Mouse (Mus musculus): Measurements from ENCODE around the gene Spata9. TPM values are rescaled to one million over a fixed set of nuclear protein-coding genes. Genes with fewer than 3 reads are reported as not detected.

Gene Spata9
- polyA plus RNA-seq, 1 experiment, result 0.56 TPM

GRCm38 (mm10) chr13:75943189-75944043 is 23.5 kb upstream of the Spata9 start, which contains the start of gene Rhobtb3:
Gene Rhobtb3, minus strand, starts transcription at chr13:75943925.
- TF ChIP-seq CTCF (IDR thresholded peaks at IDR 0.05; ENCODE audit: borderline replicate concordance, extremely low read depth, insufficient read depth, insufficient read length), result no peak
- TF ChIP-seq POLR2A (IDR thresholded peaks at IDR 0.05; ENCODE audit: borderline replicate concordance, extremely low read depth, insufficient read depth, insufficient read length, poor library complexity, severe bottlenecking), result peak; percentile 56
- DNase-seq (ENCODE audit: low read depth), result peak; percentile 95

- DNase-seq (ENCODE audit: low read depth), result peak; percentile 55
- TF ChIP-seq POLR2A (IDR thresholded peaks at IDR 0.05; ENCODE audit: borderline replicate concordance, extremely low read depth, insufficient read depth, insufficient read length, poor library complexity, severe bottlenecking) (no peak), CTCF (IDR thresholded peaks at IDR 0.05; ENCODE audit: borderline replicate concordance, extremely low read depth, insufficient read depth, insufficient read length) (no peak)
Observed at GRCm38 (mm10) chr13:75944044-75944820, 22.7 kb upstream of the Spata9 start.

- DNase-seq (ENCODE audit: low read depth), result no peak
- TF ChIP-seq POLR2A (IDR thresholded peaks at IDR 0.05; ENCODE audit: borderline replicate concordance, extremely low read depth, insufficient read depth, insufficient read length, poor library complexity, severe bottlenecking), result no peak
- TF ChIP-seq CTCF (IDR thresholded peaks at IDR 0.05; ENCODE audit: borderline replicate concordance, extremely low read depth, insufficient read depth, insufficient read length), result no peak
Observed at GRCm38 (mm10) chr13:75950295-75950694, 16.7 kb upstream of the Spata9 start.

GRCm38 (mm10) chr13:75955357-75955992 is 11.5 kb upstream of the Spata9 start:
- TF ChIP-seq POLR2A (IDR thresholded peaks at IDR 0.05; ENCODE audit: borderline replicate concordance, extremely low read depth, insufficient read depth, insufficient read length, poor library complexity, severe bottlenecking) (no peak), CTCF (IDR thresholded peaks at IDR 0.05; ENCODE audit: borderline replicate concordance, extremely low read depth, insufficient read depth, insufficient read length) (no peak)
- no peak for DNase-seq (ENCODE audit: low read depth)

- TF ChIP-seq CTCF (IDR thresholded peaks at IDR 0.05; ENCODE audit: borderline replicate concordance, extremely low read depth, insufficient read depth, insufficient read length) (no peak), POLR2A (IDR thresholded peaks at IDR 0.05; ENCODE audit: borderline replicate concordance, extremely low read depth, insufficient read depth, insufficient read length, poor library complexity, severe bottlenecking) (no peak)
- DNase-seq (ENCODE audit: low read depth), result no peak
Observed at GRCm38 (mm10) chr13:75974481-75974880, 7.5 kb downstream of the Spata9 start.

GRCm38 (mm10) chr13:75975629-75976028 is 8.7 kb downstream of the Spata9 start:
- TF ChIP-seq POLR2A (IDR thresholded peaks at IDR 0.05; ENCODE audit: borderline replicate concordance, extremely low read depth, insufficient read depth, insufficient read length, poor library complexity, severe bottlenecking), result no peak
- no peak for TF ChIP-seq CTCF (IDR thresholded peaks at IDR 0.05; ENCODE audit: borderline replicate concordance, extremely low read depth, insufficient read depth, insufficient read length)
- DNase-seq (ENCODE audit: low read depth), result no peak

GRCm38 (mm10) chr13:75976218-75976617 is 9.3 kb downstream of the Spata9 start:
- TF ChIP-seq CTCF (IDR thresholded peaks at IDR 0.05; ENCODE audit: borderline replicate concordance, extremely low read depth, insufficient read depth, insufficient read length) (no peak), POLR2A (IDR thresholded peaks at IDR 0.05; ENCODE audit: borderline replicate concordance, extremely low read depth, insufficient read depth, insufficient read length, poor library complexity, severe bottlenecking) (no peak)
- DNase-seq (ENCODE audit: low read depth), result no peak

- TF ChIP-seq CTCF (IDR thresholded peaks at IDR 0.05; ENCODE audit: borderline replicate concordance, extremely low read depth, insufficient read depth, insufficient read length), result no peak
- no peak for TF ChIP-seq POLR2A (IDR thresholded peaks at IDR 0.05; ENCODE audit: borderline replicate concordance, extremely low read depth, insufficient read depth, insufficient read length, poor library complexity, severe bottlenecking)
- no peak for DNase-seq (ENCODE audit: low read depth)
Observed at GRCm38 (mm10) chr13:75976649-75977048, 9.7 kb downstream of the Spata9 start.

- TF ChIP-seq POLR2A (IDR thresholded peaks at IDR 0.05; ENCODE audit: borderline replicate concordance, extremely low read depth, insufficient read depth, insufficient read length, poor library complexity, severe bottlenecking) (no peak), CTCF (IDR thresholded peaks at IDR 0.05; ENCODE audit: borderline replicate concordance, extremely low read depth, insufficient read depth, insufficient read length) (peak; percentile 25; the same call in 1 of the 2 replicates)
- DNase-seq (ENCODE audit: low read depth), result peak; percentile 18
Observed at GRCm38 (mm10) chr13:75981901-75982300, 15.0 kb downstream of the Spata9 start.

- no peak for DNase-seq (ENCODE audit: low read depth)
- no peak for TF ChIP-seq POLR2A (IDR thresholded peaks at IDR 0.05; ENCODE audit: borderline replicate concordance, extremely low read depth, insufficient read depth, insufficient read length, poor library complexity, severe bottlenecking)
- no peak for TF ChIP-seq CTCF (IDR thresholded peaks at IDR 0.05; ENCODE audit: borderline replicate concordance, extremely low read depth, insufficient read depth, insufficient read length)
Observed at GRCm38 (mm10) chr13:75988096-75988495, 21.1 kb downstream of the Spata9 start.

Data from brain, embryonic 14.5 days (tissue).